Mouse (Mus musculus): ENCODE data around the gene Fcrl5.

The Fcrl5 gene

GRCm38 (mm10) chr3:87528841-87529240 is 93.3 kb downstream of the Fcrl5 start:
- no peak for DNase-seq (ENCODE audit: low read depth)

- DNase-seq (ENCODE audit: low read depth), result no peak
These were observed 94.0 kb downstream of the Fcrl5 start for GRCm38 (mm10) chr3:87529568-87529967.

- DNase-seq (ENCODE audit: low read depth), result no peak
These were observed 94.7 kb downstream of the Fcrl5 start for GRCm38 (mm10) chr3:87530234-87530633.

- DNase-seq (ENCODE audit: low read depth), result no peak
These were observed 98.2 kb downstream of the Fcrl5 start for GRCm38 (mm10) chr3:87533667-87534378.

- DNase-seq (ENCODE audit: low read depth), result no peak
These were observed 102.5 kb downstream of the Fcrl5 start for GRCm38 (mm10) chr3:87538034-87538433.

GRCm38 (mm10) chr3:87540028-87540675 is 104.6 kb downstream of the Fcrl5 start:
- DNase-seq (ENCODE audit: low read depth), result no peak

GRCm38 (mm10) chr3:87540714-87541113 is 105.1 kb downstream of the Fcrl5 start:
- no peak for DNase-seq (ENCODE audit: low read depth)

GRCm38 (mm10) chr3:87542481-87543215 is 107.1 kb downstream of the Fcrl5 start:
- no peak for DNase-seq (ENCODE audit: low read depth)

GRCm38 (mm10) chr3:87545554-87545953 is 110.0 kb downstream of the Fcrl5 start:
- no peak for DNase-seq (ENCODE audit: low read depth)

- DNase-seq (ENCODE audit: low read depth), result no peak
These were observed 110.7 kb downstream of the Fcrl5 start for GRCm38 (mm10) chr3:87546291-87546721.

- no peak for DNase-seq (ENCODE audit: low read depth)
These were observed 114.3 kb downstream of the Fcrl5 start for GRCm38 (mm10) chr3:87549908-87550307.
